Mouse (Mus musculus): ENCODE measurements at regions not wholly inside any gene's neighbourhood (a gene's known extent, or its start where the extent isn't known, plus 50 kb on each side); places are given as distances from the start of the nearest gene placed in this dataset.

GRCm38 (mm10) chr1:168969402-168969801, 537.3 kb upstream of the Pbx1 start:
- Histone ChIP-seq H3K4me1 (ENCODE audit: control insufficient read depth in 1 of 2, insufficient read depth in 2 of 2, low read length in 2 of 2) (no peaks in the 10 kb centered on the region), H3K79me2 (ENCODE audit: control insufficient read depth, insufficient read depth, low read length, poor library complexity) (no peaks in the 10 kb centered on the region), H3K9ac (ENCODE audit: control insufficient read depth, low read depth, low read length, poor library complexity, severe bottlenecking) (no peak overlapping the region), H3K4me3 (ENCODE audit: control insufficient read depth in 1 of 2, insufficient read depth in 1 of 2, low read depth in 2 of 2, low read length in 2 of 2) (no peak overlapping the region), H3K27me3 (ENCODE audit: control insufficient read depth in 1 of 2, insufficient read depth in 2 of 2, low read length in 2 of 2) (no peaks in the 10 kb centered on the region), H3K27ac (ENCODE audit: control insufficient read depth, low read depth, low read length) (no peak overlapping the region), H3K9me3 (replicated peaks; ENCODE audit: insufficient read depth, low read length) (no peaks in the 10 kb centered on the region), H3K36me3 (ENCODE audit: control insufficient read depth in 1 of 2, insufficient read depth in 2 of 2, low read length in 2 of 2) (no peaks in the 10 kb centered on the region)
- TF ChIP-seq POLR2A (IDR thresholded peaks at IDR 0.05; ENCODE audit: control insufficient read depth in 1 of 2, insufficient read depth in 1 of 2, low read depth in 1 of 2, low read length in 2 of 2, poor library complexity in 1 of 2) (no peak), ZC3H11A (IDR thresholded peaks at IDR 0.05; ENCODE audit: low read depth, low read length) (no peak)
- no peak for DNase-seq (ENCODE audit: low read depth, low spot score)

DNA sequence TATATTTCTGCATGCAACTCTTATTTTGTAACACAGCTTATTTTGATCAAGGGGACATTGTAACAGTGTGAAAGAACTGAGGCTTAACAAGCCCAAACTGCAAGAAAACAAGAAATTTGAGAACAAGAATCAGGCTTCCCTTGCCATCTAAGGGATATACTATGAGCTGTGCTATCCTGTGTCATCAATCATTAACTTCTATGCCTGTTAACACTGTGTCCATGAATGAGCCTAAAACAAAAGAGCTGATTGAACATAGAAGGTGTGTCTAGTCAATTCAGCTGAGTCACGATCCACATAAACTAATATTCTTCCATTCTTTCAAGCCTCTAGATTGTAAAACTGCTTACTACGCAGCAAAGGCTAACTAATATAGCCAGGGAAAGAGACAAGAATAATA, 535.3 kb upstream of the Pbx1 start:
- no peak overlapping the region for H3K4me3 ChIP-seq (ENCODE audit: control insufficient read depth in 1 of 2, insufficient read depth in 1 of 2, low read depth in 2 of 2, low read length in 2 of 2)
- H3K4me1 ChIP-seq (ENCODE audit: control insufficient read depth in 1 of 2, insufficient read depth in 2 of 2, low read length in 2 of 2) = no peaks in the 10 kb centered on the region
- H3K27ac ChIP-seq (ENCODE audit: control insufficient read depth, low read depth, low read length) = no peak overlapping the region
- H3K9me3 ChIP-seq (replicated peaks; ENCODE audit: insufficient read depth, low read length) = no peaks in the 10 kb centered on the region
- no peaks in the 10 kb centered on the region for H3K27me3 ChIP-seq (ENCODE audit: control insufficient read depth in 1 of 2, insufficient read depth in 2 of 2, low read length in 2 of 2)
- no peaks in the 10 kb centered on the region for H3K36me3 ChIP-seq (ENCODE audit: control insufficient read depth in 1 of 2, insufficient read depth in 2 of 2, low read length in 2 of 2)
- DNase-seq (ENCODE audit: low read depth, low spot score) = no peak
- H3K79me2 ChIP-seq (ENCODE audit: control insufficient read depth, insufficient read depth, low read length, poor library complexity) = no peaks in the 10 kb centered on the region
- no peak overlapping the region for H3K9ac ChIP-seq (ENCODE audit: control insufficient read depth, low read depth, low read length, poor library complexity, severe bottlenecking)
- TF ChIP-seq ELF1 (IDR thresholded peaks at IDR 0.05; ENCODE audit: low read depth, low read length) = no peak
- TF ChIP-seq USF1 (IDR thresholded peaks at IDR 0.05; ENCODE audit: low read depth, low read length) = no peak
- no peak for TF ChIP-seq RCOR1 (IDR thresholded peaks at IDR 0.05; ENCODE audit: low read depth, low read length)
- TF ChIP-seq POLR2A (IDR thresholded peaks at IDR 0.05; ENCODE audit: control insufficient read depth in 1 of 2, insufficient read depth in 1 of 2, low read depth in 1 of 2, low read length in 2 of 2, poor library complexity in 1 of 2) = no peak
- TF ChIP-seq KAT2A (conservative IDR thresholded peaks at IDR 0.05; ENCODE audit: low read depth, low read length) = no peak

DNA sequence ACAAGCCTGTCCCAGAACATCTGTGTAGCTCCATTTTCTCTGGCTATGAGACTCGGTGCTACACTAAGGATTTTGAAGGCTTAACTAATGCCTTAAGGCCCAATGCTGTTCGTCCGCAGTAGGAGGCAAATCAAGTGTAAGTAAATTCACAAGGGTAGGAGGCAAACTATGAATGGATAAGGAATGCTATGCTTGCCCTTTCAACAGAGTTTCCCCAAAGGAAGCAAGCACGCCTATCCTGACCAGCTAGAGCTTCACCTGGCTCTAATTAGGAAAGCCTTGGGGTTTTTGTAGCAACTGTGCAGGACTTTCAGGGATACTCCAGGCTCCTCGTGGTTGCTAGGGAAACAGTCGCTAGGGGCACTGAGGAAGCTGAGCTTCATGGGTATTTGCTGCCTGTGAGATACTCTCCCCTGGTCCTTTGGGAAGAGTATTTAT, 532.4 kb upstream of the Pbx1 start:
- H3K27me3 ChIP-seq (ENCODE audit: control insufficient read depth in 1 of 2, insufficient read depth in 2 of 2, low read length in 2 of 2) = no peaks in the 10 kb centered on the region
- H3K36me3 ChIP-seq (ENCODE audit: control insufficient read depth in 1 of 2, insufficient read depth in 2 of 2, low read length in 2 of 2) = no peaks in the 10 kb centered on the region
- no peak for DNase-seq (ENCODE audit: low read depth, low spot score)
- H3K79me2 ChIP-seq (ENCODE audit: control insufficient read depth, insufficient read depth, low read length, poor library complexity) = no peaks in the 10 kb centered on the region
- TF ChIP-seq JUND (IDR thresholded peaks at IDR 0.05; ENCODE audit: low read depth, low read length) (no peak), USF1 (IDR thresholded peaks at IDR 0.05; ENCODE audit: low read depth, low read length) (no peak), MAZ (IDR thresholded peaks at IDR 0.05; ENCODE audit: low read depth, low read length) (no peak), MEF2A (IDR thresholded peaks at IDR 0.05; ENCODE audit: extremely low read depth, insufficient replicate concordance, low read depth, low read length, poor library complexity, severe bottlenecking) (no peak), POLR2AphosphoS2 (IDR thresholded peaks at IDR 0.05; ENCODE audit: low read length) (no peak), MYC (IDR thresholded peaks at IDR 0.05; ENCODE audit: low read depth, low read length) (no peak), MAFK (IDR thresholded peaks at IDR 0.05; ENCODE audit: borderline replicate concordance, low read depth, low read length) (no peak), KAT2A (conservative IDR thresholded peaks at IDR 0.05; ENCODE audit: low read depth, low read length) (no peak), EP300 (IDR thresholded peaks at IDR 0.05; ENCODE audit: low read depth in 1 of 2, low read length in 2 of 2) (no peak), RAD21 (IDR thresholded peaks at IDR 0.05; ENCODE audit: low read depth, low read length) (no peak), CHD1 (IDR thresholded peaks at IDR 0.05; ENCODE audit: low read depth, low read length) (no peak), E2F4 (IDR thresholded peaks at IDR 0.05; ENCODE audit: borderline replicate concordance, low read depth, low read length) (no peak), TAL1 (IDR thresholded peaks at IDR 0.05; ENCODE audit: low read length) (no peak), MXI1 (IDR thresholded peaks at IDR 0.05; ENCODE audit: low read depth, low read length) (no peak), CHD2 (IDR thresholded peaks at IDR 0.05; ENCODE audit: low read length) (no peak), HCFC1 (IDR thresholded peaks at IDR 0.05; ENCODE audit: low read depth, low read length) (no peak), POLR2A (IDR thresholded peaks at IDR 0.05; ENCODE audit: control insufficient read depth in 1 of 2, insufficient read depth in 1 of 2, low read depth in 1 of 2, low read length in 2 of 2, poor library complexity in 1 of 2) (no peak), MAX (IDR thresholded peaks at IDR 0.05; ENCODE audit: low read length) (no peak), TBP (IDR thresholded peaks at IDR 0.05; ENCODE audit: low read depth, low read length) (no peak), USF2 (IDR thresholded peaks at IDR 0.05; ENCODE audit: borderline replicate concordance in 1 of 2, insufficient read depth in 1 of 2, low read depth in 1 of 2, low read length in 2 of 2) (no peak)
- no peak overlapping the region for H3K4me3 ChIP-seq (ENCODE audit: control insufficient read depth in 1 of 2, insufficient read depth in 1 of 2, low read depth in 2 of 2, low read length in 2 of 2)
- no peaks in the 10 kb centered on the region for H3K4me1 ChIP-seq (ENCODE audit: control insufficient read depth in 1 of 2, insufficient read depth in 2 of 2, low read length in 2 of 2)
- H3K27ac ChIP-seq (ENCODE audit: control insufficient read depth, low read depth, low read length) = no peak overlapping the region
- H3K9ac ChIP-seq (ENCODE audit: control insufficient read depth, low read depth, low read length, poor library complexity, severe bottlenecking) = no peak overlapping the region
- no peaks in the 10 kb centered on the region for H3K9me3 ChIP-seq (replicated peaks; ENCODE audit: insufficient read depth, low read length)

Data from MEL (cell line).